Mouse (Mus musculus) hindbrain, embryonic 16.5 days (tissue): ENCODE measurements around the gene Acer3. TPM values are rescaled to one million over a fixed set of nuclear protein-coding genes. Genes with fewer than 3 reads are reported as not detected.

Source experiments
- ATAC-seq: fragments of 200-750 bp; cut with Nextera tagmentation; 2 replicates; pipeline ENCODE4 v1.8.0; 2017; ENCODE audit warnings: moderate TSS enrichment, moderate library complexity
- H3K27ac ChIP-seq: fragments of 300-500 bp; sonication (generic); 2 replicates; pipeline ENCODE4 v1.5.1; 2014; ENCODE audit warnings: low read depth, mild to moderate bottlenecking, control low read depth, low read length, moderate library complexity
- H3K27me3 ChIP-seq: fragments of 300-500 bp; sonication (generic); replicated peaks from 2 replicates; pipeline ENCODE4 v1.6.1; 2014; ENCODE audit warnings: low read length; ENCODE audit not compliant: control insufficient read depth, insufficient read depth
- H3K36me3 ChIP-seq: fragments of 300-500 bp; sonication (generic); 2 replicates; pipeline ENCODE4 v1.6.1; 2014; ENCODE audit warnings: mild to moderate bottlenecking, low read length, moderate library complexity, mixed read lengths; ENCODE audit not compliant: control insufficient read depth, insufficient read depth
- H3K4me1 ChIP-seq: fragments of 300-500 bp; sonication (generic); 2 replicates; pipeline ENCODE4 v1.6.1; 2014; ENCODE audit warnings: low read depth, low read length; ENCODE audit not compliant: control insufficient read depth, insufficient read depth
- H3K4me2 ChIP-seq: fragments of 300-500 bp; sonication (generic); 2 replicates; pipeline ENCODE4 v1.6.1; 2014; ENCODE audit warnings: mild to moderate bottlenecking, low read length, control low read depth, moderate library complexity
- H3K4me3 ChIP-seq: fragments of 300-500 bp; sonication (generic); 2 replicates; pipeline ENCODE4 v1.5.1; 2014; ENCODE audit warnings: mild to moderate bottlenecking, low read length, control low read depth, moderate library complexity
- H3K9ac ChIP-seq: fragments of 300-500 bp; sonication (generic); 2 replicates; pipeline ENCODE4 v1.6.1; 2014; ENCODE audit warnings: low read depth, mild to moderate bottlenecking, control low read depth, low read length, moderate library complexity
- H3K9me3 ChIP-seq: fragments of 300-500 bp; sonication (generic); 2 replicates; pipeline ENCODE4 v1.6.1; 2014; ENCODE audit warnings: mild to moderate bottlenecking, low read length, moderate library complexity; ENCODE audit not compliant: control insufficient read depth
- WGBS: fragments of 180-500 bp; shearing (Covaris S2); extraction: QIAGEN DNeasy Blood & Tissue Kit; methylation state at CpG from one replicate; pipeline ENCODE4 v1.1.7; 2014; 5-methylcytosine and 5-hydroxymethylcytosine counted together
- polyA plus RNA-seq: library from polyadenylated mRNA; unstranded; fragments of >200 nt; fragmentation: Nextera tagmentation; extraction: Ambion mirVana; gene quantifications from 2 replicates; pipeline ENCODE4 v1.2.1, GENCODE M21; 2015

The Acer3 gene
- polyA plus RNA-seq, 1 experiment from 2014 or later, result 29.5 TPM

GRCm38 (mm10) chr7:98185326-98185725 is 135.7 kb downstream of the Acer3 start:
- Histone ChIP-seq H3K4me2 (no peak overlapping the region), H3K4me3 (no peak overlapping the region), H3K27me3 (no peaks in the 10 kb centered on the region), H3K9ac (no peak overlapping the region), H3K4me1 (peaks cover 2% of the 10 kb centered on the region; the same call in 1 of the 2 replicates), H3K36me3 (no peaks in the 10 kb centered on the region), H3K27ac (peak overlapping the region; percentile 45; the same call in 1 of the 2 replicates), H3K9me3 (no peaks in the 10 kb centered on the region)
- ATAC-seq, result peak; percentile 73
- 41% methylated on average over 6 of the region's 6 CpGs for WGBS

- peak overlapping the region; percentile 85 for H3K9ac ChIP-seq
- peak; percentile 35 for ATAC-seq
- no peaks in the 10 kb centered on the region for H3K36me3 ChIP-seq
- H3K4me1 ChIP-seq, result peaks cover 19% of the 10 kb centered on the region
- no peak overlapping the region; the same call in 1 of the 2 replicates for H3K27ac ChIP-seq
- H3K4me3 ChIP-seq, result peak overlapping the region; percentile 91
- H3K27me3 ChIP-seq, result no peaks in the 10 kb centered on the region
- no peaks in the 10 kb centered on the region for H3K9me3 ChIP-seq
- 82% methylated on average over 5 of the region's 5 CpGs for WGBS
- peak overlapping the region; percentile 85 for H3K4me2 ChIP-seq
These were observed 142.3 kb downstream of the Acer3 start for GRCm38 (mm10) chr7:98178560-98179231.

- WGBS, result 1% methylated on average over 38 of the region's 44 CpGs
- H3K4me3 ChIP-seq, result peak within 1 kb of the TSS; percentile 91
- peak within 1 kb of the TSS; percentile 85 for H3K4me2 ChIP-seq
- ATAC-seq, result peak; percentile 90
- H3K9ac ChIP-seq, result peak within 1 kb of the TSS; percentile 85
- H3K27me3 ChIP-seq, result no peaks in the 10 kb centered on the region
- peak within 1 kb of the TSS; percentile 73 for H3K27ac ChIP-seq
- H3K36me3 ChIP-seq, result no peaks in the 10 kb centered on the region
- no peaks in the 10 kb centered on the region for H3K9me3 ChIP-seq
- H3K4me1 ChIP-seq, result peaks cover 19% of the 10 kb centered on the region
These were observed 143.0 kb downstream of the Acer3 start, which contains the start of gene Capn5 for GRCm38 (mm10) chr7:98177929-98178559. TSS of gene Capn5 (minus strand) at chr7:98178274.

- H3K36me3 ChIP-seq, result no peaks in the 10 kb centered on the region
- H3K27me3 ChIP-seq, result no peaks in the 10 kb centered on the region
- peak overlapping the region; percentile 85 for H3K9ac ChIP-seq
- H3K4me3 ChIP-seq, result peak overlapping the region; percentile 91
- peak overlapping the region; percentile 85 for H3K4me2 ChIP-seq
- peaks cover 19% of the 10 kb centered on the region for H3K4me1 ChIP-seq
- H3K9me3 ChIP-seq, result no peaks in the 10 kb centered on the region
- no peak overlapping the region; the same call in 1 of the 2 replicates for H3K27ac ChIP-seq
- WGBS, result 7% methylated on average over 8 of the region's 9 CpGs
- no peak for ATAC-seq
These were observed 143.5 kb downstream of the Acer3 start for GRCm38 (mm10) chr7:98177566-98177928.

GRCm38 (mm10) chr7:98177071-98177485 is 143.9 kb downstream of the Acer3 start:
- peak overlapping the region; percentile 85 for H3K9ac ChIP-seq
- peak overlapping the region; percentile 91 for H3K4me3 ChIP-seq
- ATAC-seq, result 0 out of 2 replicates have a peak, but pooled peaks have one; percentile 9
- no peaks in the 10 kb centered on the region for H3K36me3 ChIP-seq
- H3K27me3 ChIP-seq, result no peaks in the 10 kb centered on the region
- peak overlapping the region; percentile 85 for H3K4me2 ChIP-seq
- H3K4me1 ChIP-seq, result peaks cover 19% of the 10 kb centered on the region
- H3K27ac ChIP-seq, result no peak overlapping the region
- H3K9me3 ChIP-seq, result no peaks in the 10 kb centered on the region
- WGBS, result 56% methylated on average over 2 of the region's 2 CpGs

- Histone ChIP-seq H3K27me3 (no peaks in the 10 kb centered on the region), H3K9ac (no peak overlapping the region), H3K4me1 (peaks cover 19% of the 10 kb centered on the region), H3K9me3 (no peaks in the 10 kb centered on the region), H3K36me3 (no peaks in the 10 kb centered on the region), H3K4me2 (peak overlapping the region; percentile 85), H3K27ac (no peak overlapping the region), H3K4me3 (peak overlapping the region; percentile 91)
- WGBS, result 81% methylated on average over 8 of the region's 8 CpGs
- no peak for ATAC-seq
These were observed 144.5 kb downstream of the Acer3 start for GRCm38 (mm10) chr7:98176322-98177070.

GRCm38 (mm10) chr7:98174883-98175755 is 145.9 kb downstream of the Acer3 start:
- Histone ChIP-seq H3K4me3 (no peak overlapping the region), H3K4me1 (peaks cover 19% of the 10 kb centered on the region), H3K4me2 (no peak overlapping the region), H3K36me3 (no peaks in the 10 kb centered on the region), H3K9me3 (no peaks in the 10 kb centered on the region), H3K9ac (no peak overlapping the region), H3K27me3 (no peaks in the 10 kb centered on the region), H3K27ac (no peak overlapping the region)
- WGBS, result 88% methylated on average over 4 of the region's 4 CpGs
- ATAC-seq, result no peak

- peaks cover 15% of the 10 kb centered on the region for H3K4me1 ChIP-seq
- WGBS, result 50% methylated on average over 4 of the region's 4 CpGs
- H3K27ac ChIP-seq, result no peak overlapping the region
- H3K9me3 ChIP-seq, result no peaks in the 10 kb centered on the region
- no peak overlapping the region for H3K4me2 ChIP-seq
- H3K9ac ChIP-seq, result no peak overlapping the region
- no peaks in the 10 kb centered on the region for H3K36me3 ChIP-seq
- no peak for ATAC-seq
- H3K4me3 ChIP-seq, result no peak overlapping the region
- H3K27me3 ChIP-seq, result no peaks in the 10 kb centered on the region
These were observed 147.6 kb downstream of the Acer3 start for GRCm38 (mm10) chr7:98173408-98173807.
